Mouse (Mus musculus): ENCODE measurements at regions not wholly inside any gene's neighbourhood (a gene's known extent, or its start where the extent isn't known, plus 50 kb on each side); places are given as distances from the start of the nearest gene placed in this dataset.

GRCm38 (mm10) chr9:59094106-59094505 lies 57.9 kb upstream of the Neo1 start:
- TF ChIP-seq CTCF (IDR thresholded peaks at IDR 0.05; ENCODE audit: low read depth), result no peak
- no peak overlapping the region for H3K9ac ChIP-seq (ENCODE audit: low read depth, low read length)
- no peak overlapping the region for H3K4me2 ChIP-seq (replicated peaks; ENCODE audit: low read depth)
- no peaks in the 10 kb centered on the region for H3K4me1 ChIP-seq (replicated peaks; ENCODE audit: control insufficient read depth, insufficient read depth, low read length)
- WGBS, result 83% methylated on average over 4 of the region's 4 CpGs
- H3K9me3 ChIP-seq (ENCODE audit: control insufficient read depth), result no peaks in the 10 kb centered on the region
- no peak for ATAC-seq
- no peaks in the 10 kb centered on the region for H3K36me3 ChIP-seq (ENCODE audit: control insufficient read depth, insufficient read depth)
- H3K27ac ChIP-seq (ENCODE audit: low read depth, low read length), result no peak overlapping the region
- no peak overlapping the region for H3K4me3 ChIP-seq (ENCODE audit: low read depth, low read length)
- H3K27me3 ChIP-seq (replicated peaks; ENCODE audit: control insufficient read depth, insufficient read depth, low read length), result no peaks in the 10 kb centered on the region

- H3K4me1 ChIP-seq (replicated peaks; ENCODE audit: control insufficient read depth, insufficient read depth, low read length), result no peaks in the 10 kb centered on the region
- H3K36me3 ChIP-seq (ENCODE audit: control insufficient read depth, insufficient read depth), result no peaks in the 10 kb centered on the region
- WGBS, result 95% methylated on average over 3 of the region's 3 CpGs
- no peak overlapping the region for H3K9ac ChIP-seq (ENCODE audit: low read depth, low read length)
- no peak for TF ChIP-seq CTCF (IDR thresholded peaks at IDR 0.05; ENCODE audit: low read depth)
- no peak overlapping the region for H3K4me2 ChIP-seq (replicated peaks; ENCODE audit: low read depth)
- no peaks in the 10 kb centered on the region for H3K27me3 ChIP-seq (replicated peaks; ENCODE audit: control insufficient read depth, insufficient read depth, low read length)
- no peak overlapping the region for H3K4me3 ChIP-seq (ENCODE audit: low read depth, low read length)
- no peaks in the 10 kb centered on the region for H3K9me3 ChIP-seq (ENCODE audit: control insufficient read depth)
- no peak for ATAC-seq
- H3K27ac ChIP-seq (ENCODE audit: low read depth, low read length), result no peak overlapping the region
Measured at GRCm38 (mm10) chr9:59091179-59091578, 54.9 kb upstream of the Neo1 start.

- 77% methylated on average over 3 of the region's 3 CpGs for WGBS
- H3K4me2 ChIP-seq (replicated peaks; ENCODE audit: low read depth), result no peak overlapping the region
- no peak overlapping the region for H3K4me3 ChIP-seq (ENCODE audit: low read depth, low read length)
- no peaks in the 10 kb centered on the region for H3K9me3 ChIP-seq (ENCODE audit: control insufficient read depth)
- no peak overlapping the region for H3K27ac ChIP-seq (ENCODE audit: low read depth, low read length)
- H3K4me1 ChIP-seq (replicated peaks; ENCODE audit: control insufficient read depth, insufficient read depth, low read length), result no peaks in the 10 kb centered on the region
- ATAC-seq, result no peak
- no peaks in the 10 kb centered on the region for H3K36me3 ChIP-seq (ENCODE audit: control insufficient read depth, insufficient read depth)
- TF ChIP-seq CTCF (IDR thresholded peaks at IDR 0.05; ENCODE audit: low read depth), result no peak
- no peak overlapping the region for H3K9ac ChIP-seq (ENCODE audit: low read depth, low read length)
- no peaks in the 10 kb centered on the region for H3K27me3 ChIP-seq (replicated peaks; ENCODE audit: control insufficient read depth, insufficient read depth, low read length)
Measured at GRCm38 (mm10) chr9:59087704-59088103, 51.5 kb upstream of the Neo1 start.

GRCm38 (mm10) chr9:59087112-59087511 lies 50.9 kb upstream of the Neo1 start:
- H3K36me3 ChIP-seq (ENCODE audit: control insufficient read depth, insufficient read depth), result no peaks in the 10 kb centered on the region
- H3K4me3 ChIP-seq (ENCODE audit: low read depth, low read length), result no peak overlapping the region
- no peaks in the 10 kb centered on the region for H3K4me1 ChIP-seq (replicated peaks; ENCODE audit: control insufficient read depth, insufficient read depth, low read length)
- no peak for TF ChIP-seq CTCF (IDR thresholded peaks at IDR 0.05; ENCODE audit: low read depth)
- H3K9me3 ChIP-seq (ENCODE audit: control insufficient read depth), result no peaks in the 10 kb centered on the region
- 28% methylated on average over 9 of the region's 9 CpGs for WGBS
- no peaks in the 10 kb centered on the region for H3K27me3 ChIP-seq (replicated peaks; ENCODE audit: control insufficient read depth, insufficient read depth, low read length)
- no peak overlapping the region for H3K9ac ChIP-seq (ENCODE audit: low read depth, low read length)
- H3K27ac ChIP-seq (ENCODE audit: low read depth, low read length), result no peak overlapping the region
- no peak for ATAC-seq
- no peak overlapping the region for H3K4me2 ChIP-seq (replicated peaks; ENCODE audit: low read depth)

- no peaks in the 10 kb centered on the region for H3K4me1 ChIP-seq (replicated peaks; ENCODE audit: control insufficient read depth, insufficient read depth, low read length)
- no peak overlapping the region for H3K9ac ChIP-seq (ENCODE audit: low read depth, low read length)
- H3K36me3 ChIP-seq (ENCODE audit: control insufficient read depth, insufficient read depth), result no peaks in the 10 kb centered on the region
- H3K27ac ChIP-seq (ENCODE audit: low read depth, low read length), result no peak overlapping the region
- H3K4me2 ChIP-seq (replicated peaks; ENCODE audit: low read depth), result no peak overlapping the region
- TF ChIP-seq CTCF (IDR thresholded peaks at IDR 0.05; ENCODE audit: low read depth), result no peak
- WGBS, result 87% methylated on average over 10 of the region's 10 CpGs
- H3K9me3 ChIP-seq (ENCODE audit: control insufficient read depth), result no peaks in the 10 kb centered on the region
- no peak for ATAC-seq
- no peak overlapping the region for H3K4me3 ChIP-seq (ENCODE audit: low read depth, low read length)
- H3K27me3 ChIP-seq (replicated peaks; ENCODE audit: control insufficient read depth, insufficient read depth, low read length), result no peaks in the 10 kb centered on the region
Measured at GRCm38 (mm10) chr9:59086556-59087102, 50.4 kb upstream of the Neo1 start.
